Mouse (Mus musculus) liver, embryonic 16.5 days (tissue): ENCODE measurements around the gene Slc15a4. TPM values are rescaled to one million over a fixed set of nuclear protein-coding genes. Genes with fewer than 3 reads are reported as not detected.

Source experiments
- polyA plus RNA-seq: library from polyadenylated mRNA; unstranded; fragments of >200 nt; fragmentation: Nextera tagmentation; extraction: Ambion mirVana; gene quantifications from 2 replicates; pipeline ENCODE4 v1.2.1, GENCODE M21; 2015

Gene Slc15a4
- polyA plus RNA-seq, 1 experiment from 2014 or later = 10.7 TPM

Other genes starting within 250 kb of the Slc15a4 start
- gene Glt1d1, start 635 bp downstream of the Slc15a4 start, polyA plus RNA-seq = 0.07 and 0.09 TPM in 2 replicates